In the genomic region with DNA sequence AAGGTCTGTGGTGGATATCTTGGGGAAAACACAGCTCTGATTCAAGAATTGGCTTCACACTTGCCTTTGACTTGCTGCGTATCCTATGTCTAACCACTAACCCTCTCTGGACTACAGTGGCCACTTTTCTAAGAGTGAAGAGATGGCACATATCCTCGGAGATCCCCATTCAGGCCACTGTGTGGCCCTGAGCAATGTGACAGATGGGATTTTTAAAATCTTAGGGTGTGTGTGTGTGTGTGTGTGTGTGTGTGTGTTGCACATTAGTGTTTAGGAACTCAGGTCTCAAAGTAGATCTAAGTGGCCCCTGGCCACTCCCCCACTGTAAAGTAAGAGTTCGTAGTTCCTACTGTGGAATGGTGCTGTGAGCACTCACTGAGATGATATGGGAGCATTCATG, we compare ENCODE assay signal across 10 mouse cellular contexts. TPM values are rescaled to one million over a fixed set of nuclear protein-coding genes. Genes with fewer than 3 reads are reported as not detected.
DNase-seq lines count a peak whose midpoint lies in the region; ATAC-seq and TF ChIP-seq lines count a peak whose summit lies in the region.
"Had no signal": no experiment of that assay in that cellular context is flagged by ENCODE, and none has a peak within 500 bp of the region (broad histone marks: within the 10 kb centered on the region; RNA-seq: fewer than 3 reads in every experiment).

No protein-coding gene starts in this region.

- peak in 1 of 2 experiments; percentile 60 for DNase-seq in cerebellum, adult 2 months
- peak; percentile 38 for DNase-seq in brain, adult 2 months (ENCODE audit: low read depth, low spot score)
- DNase-seq in hindbrain, embryonic 11.5 days (ENCODE audit: low spot score), result no peak
- no peak for DNase-seq in MN1 (ENCODE audit: low spot score)
- no peak for DNase-seq in retina, embryonic 14.5 days (ENCODE audit: low spot score)
- no peak for DNase-seq in layer of hippocampus, postnatal 25 days (ENCODE audit: extremely low spot score in 1 of 2, low spot score in 1 of 2)

- no peaks in the 10 kb centered on the region for H3K27me3 ChIP-seq in cerebellum, adult 2 months (ENCODE audit: control insufficient read depth, insufficient read depth, low read length)
- H3K27me3 ChIP-seq in hindbrain, embryonic 11.5 days (ENCODE audit: control insufficient read depth, insufficient read depth, low read length), result peaks cover 6% of the 10 kb centered on the region; the same call in 1 of the 2 replicates
- H3K27me3 ChIP-seq in midbrain, embryonic 13.5 days, result peaks cover 10% of the 10 kb centered on the region

- no peaks in the 10 kb centered on the region for H3K9me3 ChIP-seq in hindbrain, embryonic 11.5 days (ENCODE audit: control insufficient read depth, low read length)
- no peaks in the 10 kb centered on the region for H3K9me3 ChIP-seq in midbrain, embryonic 13.5 days
- H3K9me3 ChIP-seq: liver, embryonic 15.5 days had no signal

- ATAC-seq in cerebellum, adult (ENCODE audit: insufficient number of reproducible peaks, low FRiP score, low TSS enrichment), result no peak
- ATAC-seq in hindbrain, embryonic 11.5 days (ENCODE audit: low FRiP score), result no peak
- ATAC-seq in midbrain, embryonic 13.5 days, result no peak

- H3K36me3 ChIP-seq in hindbrain, embryonic 11.5 days (ENCODE audit: control insufficient read depth, insufficient read depth, low read length), result no peaks in the 10 kb centered on the region
- no peaks in the 10 kb centered on the region for H3K36me3 ChIP-seq in midbrain, embryonic 13.5 days
- H3K36me3 ChIP-seq: G1E; liver, embryonic 15.5 days had no signal

- peak overlapping the region; percentile 90 for H3K4me3 ChIP-seq in cerebellum, adult 2 months (replicated peaks; ENCODE audit: insufficient read depth, low read depth, low read length)
- H3K4me3 ChIP-seq in hindbrain, embryonic 11.5 days (ENCODE audit: low read depth, low read length), result peak overlapping the region; percentile 57; the same call in 1 of the 2 replicates
- peak overlapping the region; percentile 69 for H3K4me3 ChIP-seq in midbrain, embryonic 13.5 days (replicated peaks)
- H3K4me3 ChIP-seq: liver, embryonic 15.5 days had no signal

- 12% methylated on average over 3 of the region's 3 CpGs for WGBS in cerebellum, adult 2 months
- 88% methylated on average over 3 of the region's 3 CpGs for WGBS in hindbrain, embryonic 11.5 days
- WGBS in midbrain, embryonic 13.5 days, result 79% methylated on average over 3 of the region's 3 CpGs

- H3K4me2 ChIP-seq in hindbrain, embryonic 11.5 days (replicated peaks; ENCODE audit: low read depth, low read length), result peak overlapping the region; percentile 94
- peak overlapping the region; percentile 91 for H3K4me2 ChIP-seq in midbrain, embryonic 13.5 days (replicated peaks)
- H3K4me2 ChIP-seq: liver, embryonic 15.5 days had no signal

- H3K9ac ChIP-seq in hindbrain, embryonic 11.5 days (ENCODE audit: low read depth, low read length), result no peak overlapping the region
- H3K9ac ChIP-seq in midbrain, embryonic 13.5 days (replicated peaks), result peak overlapping the region; percentile 89; the same call in 1 of the 2 replicates
- H3K9ac ChIP-seq: liver, embryonic 15.5 days had no signal

- peaks cover 15% of the 10 kb centered on the region; the same call in 1 of the 2 replicates for H3K4me1 ChIP-seq in cerebellum, adult 2 months (ENCODE audit: control insufficient read depth, insufficient read depth, low read length)
- H3K4me1 ChIP-seq in hindbrain, embryonic 11.5 days (replicated peaks; ENCODE audit: control insufficient read depth, insufficient read depth, low read length), result peaks cover 2% of the 10 kb centered on the region
- H3K4me1 ChIP-seq in midbrain, embryonic 13.5 days (replicated peaks), result peaks cover 46% of the 10 kb centered on the region
- H3K4me1 ChIP-seq: liver, embryonic 15.5 days had no signal

- 0 out of 2 replicates have a peak, but pooled peaks have one; percentile 1 for TF ChIP-seq CTCF in cerebellum, adult 2 months (IDR thresholded peaks at IDR 0.05; ENCODE audit: borderline replicate concordance, insufficient read depth, low read depth, low read length)

- no peak for TF ChIP-seq POLR2A in cerebellum, adult 2 months (IDR thresholded peaks at IDR 0.05; ENCODE audit: borderline replicate concordance, insufficient read depth, low read length)

- peak overlapping the region; percentile 100 for H3K27ac ChIP-seq in cerebellum, adult 2 months (ENCODE audit: insufficient read depth, low read length)
- no peak overlapping the region for H3K27ac ChIP-seq in hindbrain, embryonic 11.5 days (ENCODE audit: low read depth, low read length)
- 0 out of 2 replicates have a peak overlapping the region, but pooled peaks have one; percentile 83 for H3K27ac ChIP-seq in midbrain, embryonic 13.5 days
- H3K27ac ChIP-seq: liver, embryonic 15.5 days had no signal

RNA-seq across cellular contexts. Expression of gene Wscd2, which starts 1.9 kb away (rescaled TPM):
- polyA plus RNA-seq in cerebellum, adult 2 months (2012; rRNA removed), result 113 and 136 TPM in 2 replicates
- 7.7 and 8.5 TPM in 2 replicates for polyA plus RNA-seq in hindbrain, embryonic 11.5 days (2014; fragmentation: Nextera tagmentation; extraction: Ambion mirVana)
- polyA plus RNA-seq in midbrain, embryonic 13.5 days (2015; fragmentation: Nextera tagmentation; extraction: Ambion mirVana), result 9.4 and 10.6 TPM in 2 replicates
- 10 to 100 TPM; 84.5 to 89.7 TPM for total RNA-seq in layer of hippocampus, postnatal 25 days (2021)
- polyA plus RNA-seq: G1E had no signal
